Mouse (Mus musculus) embryonic facial prominence, embryonic 13.5 days (tissue): Measurements from ENCODE around the gene Dcaf1. TPM values are rescaled to one million over a fixed set of nuclear protein-coding genes. Genes with fewer than 3 reads are reported as not detected.

Experiments
- ATAC-seq: fragments of 200-750 bp; cut with Nextera tagmentation; 2 replicates; pipeline ENCODE4 v1.8.0; 2017; ENCODE audit warnings: low read depth; ENCODE audit not compliant: insufficient number of reproducible peaks, insufficient read depth, low FRiP score, low TSS enrichment
- H3K27ac ChIP-seq: fragments of 300-500 bp; sonication (generic); 2 replicates; pipeline ENCODE4 v1.5.1; 2015; ENCODE audit warnings: moderate library complexity, mild to moderate bottlenecking, inconsistent platforms
- H3K27me3 ChIP-seq: fragments of 300-500 bp; sonication (generic); 2 replicates; pipeline ENCODE4 v1.6.1; 2015; ENCODE audit warnings: mild to moderate bottlenecking, inconsistent platforms
- H3K36me3 ChIP-seq: fragments of 300-500 bp; sonication (generic); 2 replicates; pipeline ENCODE4 v1.6.1; 2015; ENCODE audit warnings: mild to moderate bottlenecking, inconsistent platforms
- H3K4me1 ChIP-seq: fragments of 300-500 bp; sonication (generic); 2 replicates; pipeline ENCODE4 v1.6.1; 2015; ENCODE audit warnings: inconsistent platforms
- H3K4me2 ChIP-seq: fragments of 300-500 bp; sonication (generic); 2 replicates; pipeline ENCODE4 v1.6.1; 2015; ENCODE audit warnings: moderate library complexity, mild to moderate bottlenecking, inconsistent platforms
- H3K4me3 ChIP-seq: fragments of 300-500 bp; sonication (generic); 2 replicates; pipeline ENCODE4 v1.5.1; 2015; ENCODE audit warnings: mild to moderate bottlenecking, inconsistent platforms
- H3K9ac ChIP-seq: fragments of 300-500 bp; sonication (generic); 2 replicates; pipeline ENCODE4 v1.6.1; 2015; ENCODE audit warnings: mild to moderate bottlenecking, inconsistent platforms
- H3K9me3 ChIP-seq: fragments of 300-500 bp; sonication (generic); 2 replicates; pipeline ENCODE4 v1.6.1; 2016; ENCODE audit warnings: inconsistent platforms
- WGBS: fragments of 180-500 bp; shearing (Covaris S2); methylation state at CpG from one replicate; pipeline ENCODE4 v1.1.7; 2015; ENCODE audit warnings: mixed read lengths; 5-methylcytosine and 5-hydroxymethylcytosine counted together
- polyA plus RNA-seq: library from polyadenylated mRNA; unstranded; fragments of >200 nt; fragmentation: Nextera tagmentation; extraction: Ambion mirVana; gene quantifications from 2 replicates; pipeline ENCODE4 v1.2.1, GENCODE M21; 2015

Dcaf1 gene
- polyA plus RNA-seq = 21.5 and 26.7 TPM in 2 replicates

GRCm38 (mm10) chr9:106821618-106822380, at the start of gene Dcaf1:
Gene Dcaf1 (plus strand): TSS chr9:106821874.
- peak; percentile 96 for ATAC-seq
- under 1% methylated on average over 64 of the region's 71 CpGs for WGBS
- Histone ChIP-seq H3K36me3 (no peaks in the 10 kb centered on the region), H3K4me2 (peak within 1 kb of the TSS; percentile 61), H3K9me3 (no peaks in the 10 kb centered on the region), H3K27me3 (no peaks in the 10 kb centered on the region), H3K4me1 (peaks cover 4% of the 10 kb centered on the region; the same call in 1 of the 2 replicates), H3K9ac (peak within 1 kb of the TSS; percentile 92), H3K4me3 (peak within 1 kb of the TSS; percentile 91), H3K27ac (peak within 1 kb of the TSS; percentile 92)

- WGBS = 93% methylated on average over 1 of the region's 1 CpGs
- ATAC-seq = no peak
- no peak overlapping the region for H3K4me2 ChIP-seq
Measured at GRCm38 (mm10) chr9:106776116-106776515, 45.6 kb upstream of the Dcaf1 start.

GRCm38 (mm10) chr9:106777423-106777822, 44.3 kb upstream of the Dcaf1 start:
- no peak for ATAC-seq
- no peaks in the 10 kb centered on the region for H3K36me3 ChIP-seq
- WGBS = 91% methylated on average over 3 of the region's 3 CpGs
- no peak overlapping the region for H3K4me2 ChIP-seq
- no peaks in the 10 kb centered on the region for H3K27me3 ChIP-seq
- H3K9ac ChIP-seq = no peak overlapping the region
- H3K4me3 ChIP-seq = no peak overlapping the region
- no peak overlapping the region for H3K27ac ChIP-seq
- no peaks in the 10 kb centered on the region for H3K4me1 ChIP-seq
- no peaks in the 10 kb centered on the region for H3K9me3 ChIP-seq

More at GRCm38 (mm10) chr9:106776116-106776515, 45.6 kb upstream of the Dcaf1 start:
- Histone ChIP-seq H3K4me3 (no peak overlapping the region), H3K9ac (no peak overlapping the region), H3K9me3 (no peaks in the 10 kb centered on the region), H3K4me1 (no peaks in the 10 kb centered on the region), H3K27me3 (no peaks in the 10 kb centered on the region), H3K36me3 (no peaks in the 10 kb centered on the region), H3K27ac (no peak overlapping the region)

- no peak overlapping the region for H3K4me3 ChIP-seq
- ATAC-seq = no peak
- H3K4me2 ChIP-seq = no peak overlapping the region
- no peak overlapping the region for H3K27ac ChIP-seq
- no peaks in the 10 kb centered on the region for H3K27me3 ChIP-seq
- H3K36me3 ChIP-seq = no peaks in the 10 kb centered on the region
- no peak overlapping the region for H3K9ac ChIP-seq
- WGBS = 85% methylated on average over 4 of the region's 4 CpGs
- H3K4me1 ChIP-seq = no peaks in the 10 kb centered on the region
- no peaks in the 10 kb centered on the region for H3K9me3 ChIP-seq
Measured at GRCm38 (mm10) chr9:106778319-106778718, 43.4 kb upstream of the Dcaf1 start.

- no peaks in the 10 kb centered on the region for H3K9me3 ChIP-seq
- no peak overlapping the region for H3K4me2 ChIP-seq
- no peak overlapping the region for H3K9ac ChIP-seq
- H3K27me3 ChIP-seq = no peaks in the 10 kb centered on the region
- ATAC-seq = no peak
- 85% methylated on average over 3 of the region's 3 CpGs for whole genome bisulfite sequencing
- no peak overlapping the region for H3K4me3 ChIP-seq
- H3K4me1 ChIP-seq = no peaks in the 10 kb centered on the region
- H3K27ac ChIP-seq = no peak overlapping the region
- no peaks in the 10 kb centered on the region for H3K36me3 ChIP-seq
Measured at GRCm38 (mm10) chr9:106780086-106780485, 41.6 kb upstream of the Dcaf1 start.

- H3K4me1 ChIP-seq = peaks cover 6% of the 10 kb centered on the region
- H3K36me3 ChIP-seq = no peaks in the 10 kb centered on the region
- H3K4me3 ChIP-seq = no peak overlapping the region
- H3K9me3 ChIP-seq = no peaks in the 10 kb centered on the region
- H3K9ac ChIP-seq = no peak overlapping the region
- no peak for ATAC-seq
- H3K27ac ChIP-seq = no peak overlapping the region
- 98% methylated on average over 2 of the region's 2 CpGs for WGBS
- no peaks in the 10 kb centered on the region for H3K27me3 ChIP-seq
- H3K4me2 ChIP-seq = no peak overlapping the region
Measured at GRCm38 (mm10) chr9:106783554-106783953, 38.1 kb upstream of the Dcaf1 start.

- Histone ChIP-seq H3K4me1 (peaks cover 10% of the 10 kb centered on the region), H3K27ac (no peak overlapping the region), H3K36me3 (no peaks in the 10 kb centered on the region), H3K27me3 (no peaks in the 10 kb centered on the region), H3K9me3 (no peaks in the 10 kb centered on the region), H3K9ac (no peak overlapping the region), H3K4me2 (no peak overlapping the region), H3K4me3 (no peak overlapping the region)
- ATAC-seq = no peak
- 78% methylated on average over 3 of the region's 3 CpGs for WGBS
Measured at GRCm38 (mm10) chr9:106785206-106785605, 36.5 kb upstream of the Dcaf1 start.

- ATAC-seq = no peak
- 7% methylated on average over 23 of the region's 23 CpGs for WGBS
- H3K27me3 ChIP-seq = no peaks in the 10 kb centered on the region
- H3K27ac ChIP-seq = peak overlapping the region; percentile 93
- H3K4me2 ChIP-seq = peak overlapping the region; percentile 89
- no peaks in the 10 kb centered on the region for H3K9me3 ChIP-seq
- H3K4me3 ChIP-seq = peak overlapping the region; percentile 100
- H3K4me1 ChIP-seq = peaks cover 10% of the 10 kb centered on the region
- H3K36me3 ChIP-seq = no peaks in the 10 kb centered on the region
- peak overlapping the region; percentile 100 for H3K9ac ChIP-seq
Measured at GRCm38 (mm10) chr9:106787979-106788811, 33.5 kb upstream of the Dcaf1 start.

GRCm38 (mm10) chr9:106788812-106789321, 32.8 kb upstream of the Dcaf1 start, which contains the start of gene Rad54l2:
Gene Rad54l2 (minus strand): TSS chr9:106789194.
- peak; percentile 68; the same call in 1 of the 2 replicates for ATAC-seq
- Histone ChIP-seq H3K27me3 (no peaks in the 10 kb centered on the region), H3K9me3 (no peaks in the 10 kb centered on the region), H3K9ac (peak within 1 kb of the TSS; percentile 100), H3K4me3 (peak within 1 kb of the TSS; percentile 100), H3K4me2 (peak within 1 kb of the TSS; percentile 89), H3K36me3 (no peaks in the 10 kb centered on the region), H3K4me1 (peaks cover 10% of the 10 kb centered on the region), H3K27ac (peak within 1 kb of the TSS; percentile 93)
- under 1% methylated on average over 49 of the region's 49 CpGs for WGBS

GRCm38 (mm10) chr9:106789363-106789762, 32.3 kb upstream of the Dcaf1 start:
- Histone ChIP-seq H3K27me3 (no peaks in the 10 kb centered on the region), H3K9ac (peak overlapping the region; percentile 100), H3K4me3 (peak overlapping the region; percentile 100), H3K27ac (no peak overlapping the region; the same call in 1 of the 2 replicates), H3K4me1 (peaks cover 10% of the 10 kb centered on the region), H3K4me2 (peak overlapping the region; percentile 89), H3K9me3 (no peaks in the 10 kb centered on the region), H3K36me3 (no peaks in the 10 kb centered on the region)
- ATAC-seq = no peak
- 12% methylated on average over 10 of the region's 10 CpGs for WGBS

GRCm38 (mm10) chr9:106790831-106791230, 30.8 kb upstream of the Dcaf1 start:
- WGBS = 66% methylated on average over 6 of the region's 6 CpGs
- Histone ChIP-seq H3K9me3 (no peaks in the 10 kb centered on the region), H3K36me3 (no peaks in the 10 kb centered on the region), H3K4me2 (no peak overlapping the region), H3K27me3 (no peaks in the 10 kb centered on the region), H3K9ac (no peak overlapping the region), H3K4me3 (no peak overlapping the region), H3K27ac (no peak overlapping the region), H3K4me1 (peaks cover 10% of the 10 kb centered on the region)
- ATAC-seq = no peak
